Mouse (Mus musculus) stomach, postnatal 0 days (tissue): Measurements from ENCODE around the gene Pxdn. TPM values are rescaled to one million over a fixed set of nuclear protein-coding genes. Genes with fewer than 3 reads are reported as not detected.

Source experiments
- ATAC-seq: fragments of 200-750 bp; cut with Nextera tagmentation; 2 replicates; pipeline ENCODE4 v1.8.0; 2017; ENCODE audit not compliant: low FRiP score, low TSS enrichment
- DNase-seq: peaks from one replicate; pipeline ENCODE4 v3.0.0-alpha.2; 2016; ENCODE audit warnings: low spot score
- H3K27ac ChIP-seq: fragments of 300-500 bp; sonication (generic); replicated peaks from 2 replicates; pipeline ENCODE4 v1.5.1; 2014; ENCODE audit warnings: mild to moderate bottlenecking, control low read depth
- H3K27me3 ChIP-seq: fragments of 300-500 bp; sonication (generic); 2 replicates; pipeline ENCODE4 v1.6.1; 2014; ENCODE audit warnings: low read length; ENCODE audit not compliant: control insufficient read depth, insufficient read depth
- H3K36me3 ChIP-seq: fragments of 300-500 bp; sonication (generic); 2 replicates; pipeline ENCODE4 v1.6.1; 2014; ENCODE audit warnings: low read length, mixed read lengths; ENCODE audit not compliant: control insufficient read depth, insufficient read depth
- H3K4me1 ChIP-seq: fragments of 300-500 bp; sonication (generic); replicated peaks from 2 replicates; pipeline ENCODE4 v1.6.1; 2014; ENCODE audit warnings: antibody characterized with exemption; ENCODE audit not compliant: control insufficient read depth, insufficient read depth
- H3K4me2 ChIP-seq: fragments of 300-500 bp; sonication (generic); replicated peaks from 2 replicates; pipeline ENCODE4 v1.6.1; 2014; ENCODE audit warnings: low read depth, mild to moderate bottlenecking, control low read depth, moderate library complexity
- H3K4me3 ChIP-seq: fragments of 300-500 bp; sonication (generic); 2 replicates; pipeline ENCODE4 v1.5.1; 2014; ENCODE audit warnings: low read depth, low read length, control low read depth
- H3K9ac ChIP-seq: fragments of 300-500 bp; sonication (generic); 2 replicates; pipeline ENCODE4 v1.6.1; 2014; ENCODE audit warnings: mild to moderate bottlenecking, low read length, control low read depth, mixed read lengths
- H3K9me3 ChIP-seq: fragments of 300-500 bp; sonication (generic); 2 replicates; pipeline ENCODE4 v1.6.1; 2016; ENCODE audit warnings: low read length; ENCODE audit not compliant: control insufficient read depth
- CTCF ChIP-seq: IDR thresholded peaks from 2 replicates; pipeline ENCODE4 v1.5.1; 2016; ENCODE audit warnings: antibody characterized with exemption, low read depth, mild to moderate bottlenecking, moderate library complexity
- EP300 ChIP-seq: optimal IDR thresholded peaks from 2 replicates; pipeline ENCODE3; 2016; ENCODE audit warnings: antibody characterized with exemption
- WGBS: fragments of 180-500 bp; shearing (Covaris S2); extraction: QIAGEN DNeasy Blood & Tissue Kit; methylation state at CpG from one replicate; pipeline ENCODE4 v1.1.7; 2014; 5-methylcytosine and 5-hydroxymethylcytosine counted together
- polyA plus RNA-seq: library from polyadenylated mRNA; unstranded; fragments of >200 nt; fragmentation: Nextera tagmentation; extraction: Ambion mirVana; gene quantifications from 2 replicates; pipeline ENCODE4 v1.2.1, GENCODE M21; 2015

The Pxdn gene
- polyA plus RNA-seq, 1 experiment from 2014 or later, result 19.4 TPM

GRCm38 (mm10) chr12:29944650-29945049 is 7.2 kb downstream of the Pxdn start:
- DNase-seq, result no peak
- H3K9me3 ChIP-seq, result no peaks in the 10 kb centered on the region
- no peak overlapping the region for H3K4me3 ChIP-seq
- H3K4me2 ChIP-seq, result no peak overlapping the region
- H3K27me3 ChIP-seq, result no peaks in the 10 kb centered on the region
- H3K27ac ChIP-seq, result no peak overlapping the region
- H3K4me1 ChIP-seq, result no peaks in the 10 kb centered on the region
- no peak for TF ChIP-seq EP300
- no peak for TF ChIP-seq CTCF
- H3K9ac ChIP-seq, result no peak overlapping the region
- no peaks in the 10 kb centered on the region for H3K36me3 ChIP-seq
- no peak for ATAC-seq
- WGBS, result 78% methylated on average over 3 of the region's 3 CpGs

- H3K36me3 ChIP-seq, result no peaks in the 10 kb centered on the region
- ATAC-seq (no peak), DNase-seq (no peak)
- H3K9me3 ChIP-seq, result no peaks in the 10 kb centered on the region
- H3K9ac ChIP-seq, result no peak overlapping the region
- H3K4me2 ChIP-seq, result no peak overlapping the region
- H3K27ac ChIP-seq, result no peak overlapping the region; the same call in 1 of the 2 replicates
- TF ChIP-seq CTCF, result no peak
- no peak for TF ChIP-seq EP300
- H3K27me3 ChIP-seq, result no peaks in the 10 kb centered on the region
- 59% methylated on average over 6 of the region's 6 CpGs for WGBS
- H3K4me3 ChIP-seq, result no peak overlapping the region
- H3K4me1 ChIP-seq, result no peaks in the 10 kb centered on the region
Measured at GRCm38 (mm10) chr12:29945182-29945743, 7.9 kb downstream of the Pxdn start.

GRCm38 (mm10) chr12:29951043-29951442 is 13.6 kb downstream of the Pxdn start:
- H3K4me1 ChIP-seq, result peaks cover 5% of the 10 kb centered on the region; the same call in 1 of the 2 replicates
- H3K4me2 ChIP-seq, result no peak overlapping the region
- DNase-seq (no peak), ATAC-seq (no peak)
- no peak overlapping the region for H3K9ac ChIP-seq
- H3K36me3 ChIP-seq, result no peaks in the 10 kb centered on the region
- H3K9me3 ChIP-seq, result no peaks in the 10 kb centered on the region
- H3K27me3 ChIP-seq, result no peaks in the 10 kb centered on the region
- TF ChIP-seq EP300, result no peak
- no peak for TF ChIP-seq CTCF
- peak overlapping the region; percentile 58; the same call in 1 of the 2 replicates for H3K27ac ChIP-seq
- no peak overlapping the region for H3K4me3 ChIP-seq
- 52% methylated on average over 6 of the region's 6 CpGs for WGBS

GRCm38 (mm10) chr12:29951485-29951884 is 14.1 kb downstream of the Pxdn start:
- Histone ChIP-seq H3K27ac (no peak overlapping the region; the same call in 1 of the 2 replicates), H3K27me3 (no peaks in the 10 kb centered on the region), H3K9ac (no peak overlapping the region), H3K36me3 (no peaks in the 10 kb centered on the region), H3K4me2 (no peak overlapping the region), H3K9me3 (no peaks in the 10 kb centered on the region), H3K4me3 (no peak overlapping the region), H3K4me1 (peaks cover 5% of the 10 kb centered on the region; the same call in 1 of the 2 replicates)
- WGBS, result 82% methylated on average over 5 of the region's 5 CpGs
- ATAC-seq (no peak), DNase-seq (no peak)
- TF ChIP-seq EP300 (no peak), CTCF (no peak)

GRCm38 (mm10) chr12:29952102-29952501 is 14.7 kb downstream of the Pxdn start:
- Histone ChIP-seq H3K9ac (no peak overlapping the region), H3K27ac (no peak overlapping the region; the same call in 1 of the 2 replicates), H3K4me1 (peaks cover 5% of the 10 kb centered on the region; the same call in 1 of the 2 replicates), H3K36me3 (no peaks in the 10 kb centered on the region), H3K9me3 (no peaks in the 10 kb centered on the region), H3K4me2 (no peak overlapping the region), H3K4me3 (no peak overlapping the region), H3K27me3 (no peaks in the 10 kb centered on the region)
- 48% methylated on average over 6 of the region's 6 CpGs for WGBS
- DNase-seq, result no peak
- TF ChIP-seq CTCF, result no peak
- TF ChIP-seq EP300, result no peak
- 0 out of 2 replicates have a peak, but pooled peaks have one; percentile 37 for ATAC-seq

- 62% methylated on average over 11 of the region's 11 CpGs for WGBS
- Histone ChIP-seq H3K36me3 (no peaks in the 10 kb centered on the region), H3K9me3 (no peaks in the 10 kb centered on the region), H3K4me1 (peaks cover 5% of the 10 kb centered on the region; the same call in 1 of the 2 replicates), H3K27ac (peak overlapping the region; percentile 35; the same call in 1 of the 2 replicates), H3K9ac (no peak overlapping the region), H3K27me3 (no peaks in the 10 kb centered on the region), H3K4me3 (no peak overlapping the region), H3K4me2 (no peak overlapping the region)
- ATAC-seq (no peak), DNase-seq (no peak)
- no peak for TF ChIP-seq EP300
- no peak for TF ChIP-seq CTCF
Measured at GRCm38 (mm10) chr12:29953999-29954398, 16.6 kb downstream of the Pxdn start.
